Comparison of ENCODE assay signal across 16 mouse cellular contexts in genomic region chr14:25019306-25019905, GRCm38 (mm10).
DNase-seq lines count a peak whose midpoint lies in the region; ATAC-seq lines count a peak whose summit lies in the region.
"Had no signal": no experiment of that assay in that cellular context is flagged by ENCODE, and none has a peak within 500 bp of the region (broad histone marks: within the 10 kb centered on the region; RNA-seq: fewer than 3 reads in every experiment).

No protein-coding gene starts in this region.

- ATAC-seq in kidney, embryonic 15.5 days (replicated peaks; ENCODE audit: low FRiP score) = no peak
- ATAC-seq in embryonic facial prominence, embryonic 12.5 days (ENCODE audit: insufficient number of reproducible peaks, insufficient read depth, low FRiP score, low TSS enrichment) = 0 out of 2 replicates have a peak, but pooled peaks have one; percentile 42
- no peak for ATAC-seq in intestine, embryonic 16.5 days
- ATAC-seq: midbrain, embryonic 13.5 days had no signal

- peak; percentile 18 for DNase-seq in kidney, postnatal 14 days
- DNase-seq in skeletal muscle tissue, adult 2 months (ENCODE audit: low read depth, low spot score) = peak; percentile 12
- no peak for DNase-seq in embryo, embryonic 10.5 days (ENCODE audit: low spot score)
- DNase-seq in urinary bladder, adult 18-20 months (ENCODE audit: low spot score in 2 of 2) = no peak
- no peak for DNase-seq in cerebellum, adult 9-11 months
- DNase-seq: cerebellum, adult 18-20 months; gastrocnemius, postnatal 10 days; heart, postnatal 36 days; right cerebral cortex, postnatal 25 days; thymus, postnatal 14 days had no signal

- no peaks in the 10 kb centered on the region for H3K36me3 ChIP-seq in kidney, embryonic 15.5 days
- H3K36me3 ChIP-seq in embryonic facial prominence, embryonic 12.5 days = no peaks in the 10 kb centered on the region
- no peaks in the 10 kb centered on the region for H3K36me3 ChIP-seq in intestine, embryonic 16.5 days (ENCODE audit: control insufficient read depth, insufficient read depth, low read length)
- H3K36me3 ChIP-seq: midbrain, embryonic 13.5 days had no signal

- H3K4me3 ChIP-seq in kidney, embryonic 15.5 days (replicated peaks) = no peak overlapping the region
- no peak overlapping the region for H3K4me3 ChIP-seq in embryonic facial prominence, embryonic 12.5 days
- H3K4me3 ChIP-seq in intestine, embryonic 16.5 days (ENCODE audit: low read length) = no peak overlapping the region
- H3K4me3 ChIP-seq: midbrain, embryonic 13.5 days had no signal

- H3K27me3 ChIP-seq in kidney, embryonic 15.5 days = no peaks in the 10 kb centered on the region
- H3K27me3 ChIP-seq in embryonic facial prominence, embryonic 12.5 days = no peaks in the 10 kb centered on the region
- no peaks in the 10 kb centered on the region for H3K27me3 ChIP-seq in intestine, embryonic 16.5 days (replicated peaks; ENCODE audit: control insufficient read depth, insufficient read depth, low read length)
- H3K27me3 ChIP-seq: midbrain, embryonic 13.5 days had no signal

- peaks cover 36% of the 10 kb centered on the region for H3K4me1 ChIP-seq in kidney, embryonic 15.5 days
- peaks cover 69% of the 10 kb centered on the region for H3K4me1 ChIP-seq in embryonic facial prominence, embryonic 12.5 days
- peaks cover 23% of the 10 kb centered on the region for H3K4me1 ChIP-seq in intestine, embryonic 16.5 days (ENCODE audit: control insufficient read depth, insufficient read depth, low read length)

- H3K27ac ChIP-seq in kidney, embryonic 15.5 days = no peak overlapping the region
- H3K27ac ChIP-seq in embryonic facial prominence, embryonic 12.5 days = peak overlapping the region; percentile 72
- peak overlapping the region; percentile 19; the same call in 1 of the 2 replicates for H3K27ac ChIP-seq in intestine, embryonic 16.5 days (ENCODE audit: low read length)
- H3K27ac ChIP-seq: kidney, postnatal 0 days had no signal

- H3K9me3 ChIP-seq in kidney, embryonic 15.5 days (replicated peaks) = no peaks in the 10 kb centered on the region
- H3K9me3 ChIP-seq in embryonic facial prominence, embryonic 12.5 days = no peaks in the 10 kb centered on the region
- H3K9me3 ChIP-seq in intestine, embryonic 16.5 days (ENCODE audit: control insufficient read depth, low read length) = no peaks in the 10 kb centered on the region
- H3K9me3 ChIP-seq: midbrain, embryonic 13.5 days had no signal

- no peak overlapping the region for H3K4me2 ChIP-seq in kidney, embryonic 15.5 days
- no peak overlapping the region for H3K4me2 ChIP-seq in embryonic facial prominence, embryonic 12.5 days (replicated peaks)
- no peak overlapping the region for H3K4me2 ChIP-seq in intestine, embryonic 16.5 days (ENCODE audit: low read depth, low read length)
- H3K4me2 ChIP-seq: liver, embryonic 11.5 days; midbrain, embryonic 13.5 days had no signal

- no peak overlapping the region for H3K9ac ChIP-seq in kidney, embryonic 15.5 days
- H3K9ac ChIP-seq in embryonic facial prominence, embryonic 12.5 days = no peak overlapping the region
- no peak overlapping the region for H3K9ac ChIP-seq in intestine, embryonic 16.5 days (ENCODE audit: low read depth, low read length)
- H3K9ac ChIP-seq: midbrain, embryonic 13.5 days had no signal

- 61% methylated on average over 4 of the region's 4 CpGs for WGBS in kidney, embryonic 15.5 days
- 57% methylated on average over 4 of the region's 4 CpGs for WGBS in embryonic facial prominence, embryonic 12.5 days
- WGBS in intestine, embryonic 16.5 days = 55% methylated on average over 4 of the region's 4 CpGs

Comparison
In these comparisons a context has a peak if more than half of its experiments do, and no peak if none do; other contexts are left out.
1. DNase-seq: peak in kidney, postnatal 14 days (single experiment) and skeletal muscle tissue, adult 2 months (single experiment); none in embryo, embryonic 10.5 days (single experiment), urinary bladder, adult 18-20 months (0 of 2) and cerebellum, adult 9-11 months (single experiment).